Mouse (Mus musculus): Measurements from ENCODE around the gene Oas2. TPM values are rescaled to one million over a fixed set of nuclear protein-coding genes. Genes with fewer than 3 reads are reported as not detected.

Oas2 gene
- polyA plus RNA-seq, 1 experiment from 2014 or later: 0.43 TPM

DNA sequence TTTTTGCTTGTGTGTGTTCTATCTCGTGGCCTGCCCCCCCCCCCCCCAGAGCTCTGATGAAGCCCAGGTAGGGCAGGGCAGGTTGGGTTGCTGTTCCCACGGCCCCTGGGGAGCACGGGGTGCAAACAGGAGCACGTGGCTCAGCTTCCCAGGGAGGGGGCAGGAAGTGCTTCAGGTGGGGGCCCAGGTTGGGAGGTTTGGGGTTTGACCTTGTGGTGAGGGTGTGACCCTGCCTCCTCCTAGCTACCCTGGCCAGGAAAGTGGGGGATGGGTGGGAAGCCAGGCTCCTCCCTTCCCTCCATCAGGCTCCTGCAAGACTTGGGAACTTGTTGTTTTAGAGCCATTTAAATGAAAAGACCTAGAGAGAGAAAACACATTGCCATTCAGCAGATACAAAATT is 61.2 kb downstream of the Oas2 start:
- ATAC-seq (ENCODE audit: low read depth): no peak
- Histone ChIP-seq H3K4me1 (replicated peaks) (no peaks in the 10 kb centered on the region), H3K9ac (no peak overlapping the region), H3K27me3 (peaks cover 74% of the 10 kb centered on the region), H3K4me3 (no peak overlapping the region), H3K27ac (replicated peaks) (no peak overlapping the region), H3K36me3 (peaks cover 62% of the 10 kb centered on the region), H3K4me2 (no peak overlapping the region), H3K9me3 (no peaks in the 10 kb centered on the region)
- WGBS: 43% methylated on average over 4 of the region's 4 CpGs

DNA sequence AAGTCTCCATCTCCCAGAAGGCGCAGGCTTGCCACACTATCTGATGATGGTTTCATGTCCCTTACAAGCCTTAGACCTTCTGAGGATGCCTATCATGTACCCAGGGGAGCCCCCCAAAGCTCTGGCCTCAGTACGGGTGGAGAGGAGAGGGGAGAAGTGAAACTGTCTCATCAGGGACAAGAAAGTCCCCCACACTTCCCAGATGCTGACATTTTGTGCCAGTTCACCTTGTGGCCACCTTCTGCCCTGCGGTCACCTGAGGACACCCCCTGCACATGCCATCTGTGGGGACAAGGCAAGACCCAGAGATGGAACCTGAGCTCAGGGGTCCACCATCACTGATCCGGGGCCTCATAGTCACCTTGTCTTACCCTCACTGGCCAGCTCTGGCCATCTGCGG is 61.8 kb downstream of the Oas2 start:
- Histone ChIP-seq H3K4me3 (no peak overlapping the region), H3K4me1 (replicated peaks) (no peaks in the 10 kb centered on the region; the same call in 1 of the 2 replicates), H3K4me2 (no peak overlapping the region), H3K9ac (no peak overlapping the region), H3K27me3 (peaks cover 74% of the 10 kb centered on the region), H3K36me3 (peaks cover 62% of the 10 kb centered on the region), H3K9me3 (no peaks in the 10 kb centered on the region), H3K27ac (replicated peaks) (no peak overlapping the region)
- ATAC-seq (ENCODE audit: low read depth): no peak
- WGBS: 90% methylated on average over 5 of the region's 5 CpGs

DNA sequence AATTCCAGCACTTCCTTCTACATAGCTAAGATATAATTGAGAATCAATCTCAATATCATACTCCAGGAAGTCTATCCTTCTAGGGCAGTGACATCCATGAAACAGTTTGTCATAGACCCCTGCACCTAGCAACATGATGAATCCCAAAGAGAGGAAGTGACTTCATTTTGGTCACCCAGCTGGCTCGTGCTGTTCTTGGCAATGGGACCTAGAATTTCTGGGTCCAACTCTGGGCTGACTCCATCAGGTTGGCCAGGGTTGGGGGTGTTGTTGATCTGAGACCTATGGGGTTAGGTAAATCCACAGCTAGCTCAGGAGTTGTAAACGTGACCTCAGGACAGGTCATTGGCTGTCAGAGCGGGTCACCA is 62.2 kb downstream of the Oas2 start:
- WGBS: 84% methylated on average over 3 of the region's 3 CpGs
- Histone ChIP-seq H3K36me3 (peaks cover 62% of the 10 kb centered on the region), H3K9ac (no peak overlapping the region), H3K27me3 (peaks cover 74% of the 10 kb centered on the region), H3K4me3 (no peak overlapping the region), H3K9me3 (no peaks in the 10 kb centered on the region), H3K4me1 (replicated peaks) (no peaks in the 10 kb centered on the region; the same call in 1 of the 2 replicates), H3K27ac (replicated peaks) (no peak overlapping the region), H3K4me2 (no peak overlapping the region)
- ATAC-seq (ENCODE audit: low read depth): no peak

DNA sequence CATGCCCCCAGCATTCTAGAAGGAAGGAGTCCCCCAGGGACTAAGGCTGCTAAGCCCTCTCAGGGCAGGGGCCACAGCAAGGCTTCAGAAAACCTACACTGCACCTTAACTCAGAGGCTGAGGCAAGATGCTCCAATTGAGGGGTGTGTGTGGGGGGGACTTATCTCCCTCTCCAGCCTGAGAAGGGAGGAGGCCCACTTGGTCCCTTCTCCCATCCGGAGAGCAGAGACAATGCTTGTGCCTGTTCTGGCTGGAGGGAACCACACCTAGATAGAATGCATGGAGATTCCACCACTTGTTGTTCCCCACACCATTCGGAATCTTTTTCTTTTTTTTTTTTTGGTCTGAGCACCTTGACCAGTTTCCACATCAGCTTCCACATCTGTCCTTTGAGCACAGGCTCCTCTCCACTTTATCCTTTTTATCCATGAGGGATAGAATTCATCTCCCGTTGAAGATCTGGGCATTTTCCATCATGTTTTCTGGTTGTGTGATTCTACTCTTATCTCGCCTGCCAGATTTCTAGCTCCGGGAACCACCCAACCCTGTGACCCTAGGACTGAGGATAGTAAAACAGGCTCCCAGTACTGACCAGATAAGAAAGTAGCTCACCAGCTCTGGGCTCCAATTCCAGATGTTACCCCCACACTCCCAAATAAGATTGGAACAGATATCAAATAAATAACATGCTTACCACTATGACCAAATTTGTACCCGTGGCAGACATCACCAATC is 62.7 kb downstream of the Oas2 start:
- H3K4me1 ChIP-seq (replicated peaks): no peaks in the 10 kb centered on the region; the same call in 1 of the 2 replicates
- no peak overlapping the region for H3K27ac ChIP-seq (replicated peaks)
- peaks cover 62% of the 10 kb centered on the region for H3K36me3 ChIP-seq
- no peaks in the 10 kb centered on the region for H3K9me3 ChIP-seq
- H3K9ac ChIP-seq: no peak overlapping the region
- H3K27me3 ChIP-seq: peaks cover 74% of the 10 kb centered on the region
- no peak overlapping the region for H3K4me3 ChIP-seq
- 84% methylated on average over 6 of the region's 6 CpGs for WGBS
- no peak for ATAC-seq (ENCODE audit: low read depth)
- no peak overlapping the region for H3K4me2 ChIP-seq

DNA sequence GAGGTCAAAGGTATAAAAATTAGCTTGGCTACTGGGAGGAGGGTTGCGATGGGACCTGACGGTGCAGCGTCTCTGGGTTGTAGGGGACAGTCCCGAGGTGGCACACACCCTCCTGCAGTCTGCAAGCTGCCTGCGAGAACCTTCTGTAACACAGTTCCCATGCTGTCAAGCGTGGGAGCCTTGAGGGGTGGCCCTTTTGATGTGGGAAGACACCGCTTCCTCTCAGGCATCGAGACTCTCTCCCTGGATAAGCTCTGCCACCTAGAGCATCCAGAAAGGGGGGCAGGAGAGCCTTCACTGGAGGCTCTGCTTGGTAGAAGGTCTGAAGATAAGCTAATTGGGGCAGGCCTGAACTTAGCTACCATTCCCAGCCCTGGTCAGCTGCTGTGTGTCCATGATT is 64.0 kb downstream of the Oas2 start:
- H3K9ac ChIP-seq: no peak overlapping the region
- peaks cover 5% of the 10 kb centered on the region for H3K4me1 ChIP-seq (replicated peaks)
- no peaks in the 10 kb centered on the region for H3K9me3 ChIP-seq
- no peak overlapping the region for H3K4me2 ChIP-seq
- H3K27me3 ChIP-seq: peaks cover 66% of the 10 kb centered on the region
- no peak overlapping the region for H3K4me3 ChIP-seq
- no peak overlapping the region for H3K27ac ChIP-seq (replicated peaks)
- WGBS: 83% methylated on average over 8 of the region's 8 CpGs
- H3K36me3 ChIP-seq: peaks cover 62% of the 10 kb centered on the region
- no peak for ATAC-seq (ENCODE audit: low read depth)

DNA sequence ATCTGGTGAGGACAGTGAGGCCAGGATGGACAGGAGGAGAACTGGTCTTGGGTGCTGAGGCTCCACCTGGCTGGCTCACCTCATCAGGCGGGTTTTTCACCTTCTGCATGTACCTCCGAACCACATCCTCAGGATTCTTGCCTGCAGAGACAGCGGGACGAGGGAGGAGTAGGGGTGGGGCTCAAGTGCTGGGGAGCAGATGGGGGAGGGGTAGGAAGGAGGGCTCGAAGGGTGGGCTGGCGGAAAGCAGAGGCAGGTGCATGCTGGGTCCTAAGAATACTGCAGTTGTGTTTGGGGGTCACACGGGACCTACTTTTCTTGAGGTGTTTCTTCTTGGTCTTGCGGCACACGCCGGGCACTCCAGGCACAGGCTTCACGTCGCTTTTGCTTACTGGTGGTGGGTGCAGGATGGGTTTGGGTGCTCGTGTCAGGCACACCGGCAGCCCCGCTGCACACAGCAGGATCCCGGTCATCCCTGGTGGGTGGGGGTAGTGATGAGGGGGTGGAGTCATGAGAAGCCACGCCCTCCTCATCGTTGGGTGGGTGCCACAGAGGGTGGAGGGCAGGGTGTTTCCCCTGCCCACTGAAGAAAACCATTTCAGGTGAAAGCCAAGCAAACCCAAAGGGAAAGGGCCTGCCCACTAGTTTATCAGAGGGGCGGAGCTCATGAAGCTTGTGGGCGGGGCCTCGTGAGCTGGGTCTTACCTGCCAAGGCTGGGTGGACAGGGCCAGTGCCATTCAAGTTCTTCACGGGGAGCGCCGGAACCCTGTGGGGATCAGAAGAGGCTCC is 66.5 kb downstream of the Oas2 start:
- 6% methylated on average over 24 of the region's 24 CpGs for WGBS
- peaks cover 53% of the 10 kb centered on the region for H3K36me3 ChIP-seq
- H3K9me3 ChIP-seq: no peaks in the 10 kb centered on the region
- H3K4me1 ChIP-seq (replicated peaks): peaks cover 17% of the 10 kb centered on the region
- no peak overlapping the region for H3K27ac ChIP-seq (replicated peaks)
- no peak overlapping the region for H3K9ac ChIP-seq
- peaks cover 64% of the 10 kb centered on the region for H3K27me3 ChIP-seq
- no peak overlapping the region for H3K4me2 ChIP-seq
- ATAC-seq (ENCODE audit: low read depth): no peak
- no peak overlapping the region for H3K4me3 ChIP-seq

DNA sequence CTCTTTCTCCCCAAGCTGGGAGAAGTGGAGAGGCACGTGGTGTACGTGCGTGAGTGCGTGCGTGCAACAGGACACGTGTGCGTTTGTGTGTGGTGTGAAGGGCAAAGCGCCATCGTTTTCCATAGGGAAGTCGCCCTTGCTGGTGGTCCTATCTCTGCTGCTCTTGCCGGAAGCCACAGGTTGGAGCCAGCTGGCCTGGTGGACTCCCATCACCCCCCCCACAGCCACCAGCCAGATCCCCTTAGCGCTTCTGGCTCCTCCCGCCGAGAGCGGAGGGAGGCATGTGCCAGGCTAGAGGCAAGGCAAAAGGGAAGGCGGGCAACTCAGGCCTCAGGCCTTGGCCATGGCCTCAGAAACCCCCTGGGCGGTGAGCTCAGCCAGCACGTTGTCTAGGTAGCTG is 68.7 kb downstream of the Oas2 start:
- WGBS: 88% methylated on average over 18 of the region's 18 CpGs
- peak overlapping the region; percentile 92; the same call in 1 of the 2 replicates for H3K27ac ChIP-seq (replicated peaks)
- peaks cover 45% of the 10 kb centered on the region for H3K27me3 ChIP-seq
- no peaks in the 10 kb centered on the region for H3K9me3 ChIP-seq
- H3K4me3 ChIP-seq: no peak overlapping the region
- H3K4me1 ChIP-seq (replicated peaks): peaks cover 17% of the 10 kb centered on the region
- H3K4me2 ChIP-seq: no peak overlapping the region; the same call in 1 of the 2 replicates
- H3K36me3 ChIP-seq: peaks cover 38% of the 10 kb centered on the region
- H3K9ac ChIP-seq: no peak overlapping the region
- ATAC-seq (ENCODE audit: low read depth): no peak

Other genes with a start within 250 kb of the Oas2 start
- 35.8 and 42.8 TPM in 2 replicates for gene Plbd2, start 246.2 kb downstream of the Oas2 start, polyA plus RNA-seq (2015; fragmentation: Nextera tagmentation; extraction: Ambion mirVana)
- 3.0 and 3.6 TPM in 2 replicates for gene Slc8b1, start 238.7 kb downstream of the Oas2 start, polyA plus RNA-seq (2015; fragmentation: Nextera tagmentation; extraction: Ambion mirVana)
- gene Tpcn1, start 161.2 kb downstream of the Oas2 start, polyA plus RNA-seq (2015; fragmentation: Nextera tagmentation; extraction: Ambion mirVana): 22.4 and 22.5 TPM in 2 replicates
- gene Iqcd, start 160.8 kb downstream of the Oas2 start, polyA plus RNA-seq (2015; fragmentation: Nextera tagmentation; extraction: Ambion mirVana): 0.94 and 1.0 TPM in 2 replicates
- 19.9 and 25.1 TPM in 2 replicates for gene Rita1, start 137.3 kb downstream of the Oas2 start, polyA plus RNA-seq (2015; fragmentation: Nextera tagmentation; extraction: Ambion mirVana)
- 44.6 and 45.7 TPM in 2 replicates for gene Ddx54, start 137.1 kb downstream of the Oas2 start, polyA plus RNA-seq (2015; fragmentation: Nextera tagmentation; extraction: Ambion mirVana)
- gene Cfap73, start 115.6 kb downstream of the Oas2 start, polyA plus RNA-seq (2015; fragmentation: Nextera tagmentation; extraction: Ambion mirVana): not detected in 2 replicates
- gene Rasal1, start 101.0 kb downstream of the Oas2 start, polyA plus RNA-seq (2015; fragmentation: Nextera tagmentation; extraction: Ambion mirVana): 0.31 TPM in 1 of 2 replicates, not detected in the other
- gene Dtx1, start 37.9 kb downstream of the Oas2 start, polyA plus RNA-seq (2015; fragmentation: Nextera tagmentation; extraction: Ambion mirVana): 37.3 and 39.6 TPM in 2 replicates
- 0.45 and 0.56 TPM in 2 replicates for gene Oas3, start 27.8 kb upstream of the Oas2 start, polyA plus RNA-seq (2015; fragmentation: Nextera tagmentation; extraction: Ambion mirVana)
- gene Oas1e, start 45.7 kb upstream of the Oas2 start, polyA plus RNA-seq (2015; fragmentation: Nextera tagmentation; extraction: Ambion mirVana): 0.14 TPM in 1 of 2 replicates, not detected in the other
- gene Oas1c, start 62.7 kb upstream of the Oas2 start, polyA plus RNA-seq (2015; fragmentation: Nextera tagmentation; extraction: Ambion mirVana): 0.45 and 0.46 TPM in 2 replicates
- gene Oas1f, start 97.5 kb upstream of the Oas2 start, polyA plus RNA-seq (2015; fragmentation: Nextera tagmentation; extraction: Ambion mirVana): not detected in 2 replicates
- gene Oas1h, start 111.6 kb upstream of the Oas2 start, polyA plus RNA-seq (2015; fragmentation: Nextera tagmentation; extraction: Ambion mirVana): not detected in 2 replicates
- gene Oas1g, start 137.8 kb upstream of the Oas2 start, polyA plus RNA-seq (2015; fragmentation: Nextera tagmentation; extraction: Ambion mirVana): 0.46 TPM in 1 of 2 replicates, not detected in the other
- 0.88 and 0.96 TPM in 2 replicates for gene Oas1a, start 157.7 kb upstream of the Oas2 start, polyA plus RNA-seq (2015; fragmentation: Nextera tagmentation; extraction: Ambion mirVana)
- not detected in 2 replicates for gene Oas1d, start 164.7 kb upstream of the Oas2 start, polyA plus RNA-seq (2015; fragmentation: Nextera tagmentation; extraction: Ambion mirVana)

Data from neural tube, embryonic 13.5 days (tissue).